Mouse (Mus musculus) bone marrow, adult 2 months (tissue): ENCODE results near the gene Aspscr1.

Experiments used
- CTCF ChIP-seq: fragments of 200-500 bp; IDR thresholded peaks from 2 replicates; pipeline ENCODE4 v1.5.1; 2011; ENCODE audit warnings: low read length, control low read depth; ENCODE audit not compliant: control insufficient read depth, insufficient read depth
- POLR2A ChIP-seq: fragments of 200-500 bp; IDR thresholded peaks from 2 replicates; pipeline ENCODE4 v1.6.1; 2011; ENCODE audit warnings: low read depth, mild to moderate bottlenecking, control low read depth, low read length, borderline replicate concordance; ENCODE audit not compliant: control insufficient read depth

GRCm38 (mm10) chr11:120686650-120687272 lies 14.0 kb downstream of the Aspscr1 start:
- TF ChIP-seq CTCF, result no peak
- no peak for TF ChIP-seq POLR2A
